Mouse (Mus musculus) lung, postnatal 0 days (tissue): ENCODE results near the gene Nudt15. TPM values are rescaled to one million over a fixed set of nuclear protein-coding genes. Genes with fewer than 3 reads are reported as not detected.

Experiments used
- ATAC-seq: fragments of 200-750 bp; cut with Nextera tagmentation; 2 replicates; pipeline ENCODE4 v1.8.0; 2017; ENCODE audit warnings: moderate library complexity
- DNase-seq: peaks from one replicate; pipeline ENCODE4 v3.0.0-alpha.2; 2016; ENCODE audit warnings: low spot score
- H3K27ac ChIP-seq: fragments of 300-500 bp; sonication (generic); 2 replicates; pipeline ENCODE4 v1.5.1; 2014; ENCODE audit warnings: antibody characterized with exemption, mild to moderate bottlenecking, low read length, mixed read lengths
- H3K27me3 ChIP-seq: fragments of 300-500 bp; sonication (generic); replicated peaks from 2 replicates; pipeline ENCODE4 v1.6.1; 2014; ENCODE audit warnings: low read length, mixed read lengths; ENCODE audit not compliant: insufficient read depth
- H3K36me3 ChIP-seq: fragments of 300-500 bp; sonication (generic); 2 replicates; pipeline ENCODE4 v1.6.1; 2014; ENCODE audit warnings: low read length, mixed read lengths; ENCODE audit not compliant: insufficient read depth
- H3K4me1 ChIP-seq: fragments of 300-500 bp; sonication (generic); 2 replicates; pipeline ENCODE4 v1.6.1; 2014; ENCODE audit warnings: antibody characterized with exemption, low read depth, low read length, mixed read lengths; ENCODE audit not compliant: insufficient read depth
- H3K4me2 ChIP-seq: fragments of 300-500 bp; sonication (generic); replicated peaks from 2 replicates; pipeline ENCODE4 v1.6.1; 2014; ENCODE audit warnings: low read depth, mild to moderate bottlenecking, low read length, moderate library complexity, mixed read lengths
- H3K4me3 ChIP-seq: fragments of 300-500 bp; sonication (generic); 2 replicates; pipeline ENCODE4 v1.5.1; 2014; ENCODE audit warnings: low read depth, low read length
- H3K9ac ChIP-seq: fragments of 300-500 bp; sonication (generic); replicated peaks from 2 replicates; pipeline ENCODE4 v1.6.1; 2014; ENCODE audit warnings: low read depth, mild to moderate bottlenecking
- H3K9me3 ChIP-seq: fragments of 300-500 bp; sonication (generic); 2 replicates; pipeline ENCODE4 v1.6.1; 2016; ENCODE audit warnings: low read length, mixed read lengths
- CTCF ChIP-seq: IDR thresholded peaks from 2 replicates; pipeline ENCODE4 v1.5.1; 2016; ENCODE audit warnings: antibody characterized with exemption, mild to moderate bottlenecking
- EP300 ChIP-seq: IDR thresholded peaks from 2 replicates; pipeline ENCODE4 v1.6.1; 2016; ENCODE audit warnings: antibody characterized with exemption, mild to moderate bottlenecking, control low read depth
- WGBS: fragments of 180-500 bp; shearing (Covaris S2); extraction: QIAGEN DNeasy Blood & Tissue Kit; methylation state at CpG from one replicate; pipeline ENCODE4 v1.1.7; 2014; 5-methylcytosine and 5-hydroxymethylcytosine counted together
- polyA plus RNA-seq: library from polyadenylated mRNA; unstranded; fragments of >200 nt; fragmentation: Nextera tagmentation; extraction: Ambion mirVana; gene quantifications from 2 replicates; pipeline ENCODE4 v1.2.1, GENCODE M21; 2015

Gene Nudt15
- polyA plus RNA-seq, 1 experiment from 2014 or later, result 2.7 TPM

GRCm38 (mm10) chr14:73503237-73503933 lies 44.7 kb downstream of the Nudt15 start:
- Histone ChIP-seq H3K4me1 (peaks cover 5% of the 10 kb centered on the region; the same call in 1 of the 2 replicates), H3K27me3 (no peaks in the 10 kb centered on the region), H3K4me2 (no peak overlapping the region), H3K27ac (peak overlapping the region; percentile 62; the same call in 1 of the 2 replicates), H3K4me3 (no peak overlapping the region), H3K9me3 (no peaks in the 10 kb centered on the region), H3K36me3 (no peaks in the 10 kb centered on the region), H3K9ac (no peak overlapping the region)
- no peak for TF ChIP-seq CTCF
- TF ChIP-seq EP300, result peak; percentile 81
- ATAC-seq (peak; percentile 30; the same call in 1 of the 2 replicates), DNase-seq (peak; percentile 36)
- WGBS, result 40% methylated on average over 13 of the region's 13 CpGs

- DNase-seq, result peak; percentile 69
- no peaks in the 10 kb centered on the region for H3K9me3 ChIP-seq
- no peaks in the 10 kb centered on the region for H3K27me3 ChIP-seq
- ATAC-seq, result no peak
- peaks cover 5% of the 10 kb centered on the region; the same call in 1 of the 2 replicates for H3K4me1 ChIP-seq
- no peaks in the 10 kb centered on the region for H3K36me3 ChIP-seq
- WGBS, result 16% methylated on average over 7 of the region's 7 CpGs
- H3K9ac ChIP-seq, result no peak overlapping the region
- H3K4me2 ChIP-seq, result no peak overlapping the region
- no peak for TF ChIP-seq EP300
- TF ChIP-seq CTCF, result no peak
- no peak overlapping the region for H3K4me3 ChIP-seq
- H3K27ac ChIP-seq, result peak overlapping the region; percentile 62
These were observed 45.4 kb downstream of the Nudt15 start for GRCm38 (mm10) chr14:73502591-73503184.

- H3K27ac ChIP-seq, result 0 out of 2 replicates have a peak overlapping the region, but pooled peaks have one; percentile 40
- WGBS, result 41% methylated on average over 6 of the region's 6 CpGs
These were observed 46.3 kb downstream of the Nudt15 start for GRCm38 (mm10) chr14:73501721-73502120.

GRCm38 (mm10) chr14:73501283-73501682 lies 46.8 kb downstream of the Nudt15 start:
- Histone ChIP-seq H3K4me3 (no peak overlapping the region), H3K9ac (no peak overlapping the region), H3K4me2 (no peak overlapping the region), H3K9me3 (no peaks in the 10 kb centered on the region), H3K4me1 (peaks cover 5% of the 10 kb centered on the region; the same call in 1 of the 2 replicates), H3K27me3 (no peaks in the 10 kb centered on the region), H3K36me3 (no peaks in the 10 kb centered on the region), H3K27ac (0 out of 2 replicates have a peak overlapping the region, but pooled peaks have one; percentile 40)
- no peak for DNase-seq
- TF ChIP-seq EP300, result no peak
- no peak for TF ChIP-seq CTCF
- no peak for ATAC-seq
- WGBS, result 85% methylated on average over 9 of the region's 9 CpGs

More at GRCm38 (mm10) chr14:73501721-73502120, 46.3 kb downstream of the Nudt15 start:
- H3K4me3 ChIP-seq, result no peak overlapping the region
- H3K27me3 ChIP-seq, result no peaks in the 10 kb centered on the region
- TF ChIP-seq EP300 (peak; percentile 55), CTCF (no peak)
- H3K4me2 ChIP-seq, result no peak overlapping the region
- ATAC-seq (peak; percentile 76), DNase-seq (peak; percentile 45)
- H3K9me3 ChIP-seq, result no peaks in the 10 kb centered on the region
- peaks cover 5% of the 10 kb centered on the region; the same call in 1 of the 2 replicates for H3K4me1 ChIP-seq
- no peak overlapping the region for H3K9ac ChIP-seq
- no peaks in the 10 kb centered on the region for H3K36me3 ChIP-seq

GRCm38 (mm10) chr14:73495753-73496152 lies 52.3 kb downstream of the Nudt15 start:
- 69% methylated on average over 7 of the region's 7 CpGs for WGBS
- H3K27ac ChIP-seq, result no peak overlapping the region
- no peak overlapping the region for H3K4me3 ChIP-seq
- no peak overlapping the region for H3K4me2 ChIP-seq
- H3K4me1 ChIP-seq, result no peaks in the 10 kb centered on the region
- no peak for DNase-seq
- no peaks in the 10 kb centered on the region for H3K27me3 ChIP-seq
- ATAC-seq, result 0 out of 2 replicates have a peak, but pooled peaks have one; percentile 3
- no peak overlapping the region for H3K9ac ChIP-seq
- H3K36me3 ChIP-seq, result no peaks in the 10 kb centered on the region
- peaks cover 3% of the 10 kb centered on the region; the same call in 1 of the 2 replicates for H3K9me3 ChIP-seq
- TF ChIP-seq CTCF, result peak; percentile 38; the same call in 1 of the 2 replicates
- no peak for TF ChIP-seq EP300

GRCm38 (mm10) chr14:73494122-73494521 lies 53.9 kb downstream of the Nudt15 start:
- TF ChIP-seq CTCF, result no peak
- TF ChIP-seq EP300, result no peak
- H3K4me1 ChIP-seq, result no peaks in the 10 kb centered on the region
- DNase-seq (no peak), ATAC-seq (no peak)
- H3K36me3 ChIP-seq, result no peaks in the 10 kb centered on the region
- H3K4me2 ChIP-seq, result no peak overlapping the region
- WGBS, result 63% methylated on average over 6 of the region's 6 CpGs
- no peaks in the 10 kb centered on the region for H3K27me3 ChIP-seq
- H3K9ac ChIP-seq, result no peak overlapping the region
- no peak overlapping the region for H3K27ac ChIP-seq
- peaks cover 3% of the 10 kb centered on the region; the same call in 1 of the 2 replicates for H3K9me3 ChIP-seq
- no peak overlapping the region for H3K4me3 ChIP-seq
